Mouse (Mus musculus): ENCODE measurements at regions not wholly inside any gene's neighbourhood (a gene's known extent, or its start where the extent isn't known, plus 50 kb on each side); places are given as distances from the start of the nearest gene placed in this dataset.

- DNase-seq = no peak
Observed at GRCm38 (mm10) chr8:49015200-49015599, 171.4 kb upstream of the Tenm3 start.

GRCm38 (mm10) chr8:49006236-49006965, 162.7 kb upstream of the Tenm3 start:
- peak; percentile 88 to 89 for DNase-seq

- DNase-seq = no peak
Observed at GRCm38 (mm10) chr8:48981667-48982066, 137.9 kb upstream of the Tenm3 start.

GRCm38 (mm10) chr8:48980755-48981154, 137.0 kb upstream of the Tenm3 start:
- DNase-seq = no peak

GRCm38 (mm10) chr8:48970655-48971054, 126.9 kb upstream of the Tenm3 start:
- DNase-seq = no peak

GRCm38 (mm10) chr8:48964929-48965328, 121.2 kb upstream of the Tenm3 start:
- no peak for DNase-seq

- DNase-seq = no peak
Observed at GRCm38 (mm10) chr8:48957614-48958013, 113.9 kb upstream of the Tenm3 start.

- no peak for DNase-seq
Observed at GRCm38 (mm10) chr8:48951412-48951811, 107.7 kb upstream of the Tenm3 start.

GRCm38 (mm10) chr8:48944177-48944576, 100.4 kb upstream of the Tenm3 start:
- no peak for DNase-seq

- DNase-seq = no peak
Observed at GRCm38 (mm10) chr8:48937144-48937543, 93.4 kb upstream of the Tenm3 start.

- DNase-seq = no peak
Observed at GRCm38 (mm10) chr8:48927135-48927534, 83.4 kb upstream of the Tenm3 start.

- no peak for DNase-seq
Observed at GRCm38 (mm10) chr8:48915275-48915674, 71.5 kb upstream of the Tenm3 start.

GRCm38 (mm10) chr8:48912842-48913241, 69.1 kb upstream of the Tenm3 start:
- no peak for DNase-seq

- no peak for DNase-seq
Observed at GRCm38 (mm10) chr8:48901668-48902406, 58.1 kb upstream of the Tenm3 start.

- no peak for DNase-seq
Observed at GRCm38 (mm10) chr8:48896687-48897086, 52.9 kb upstream of the Tenm3 start.

GRCm38 (mm10) chr8:48896251-48896650, 52.5 kb upstream of the Tenm3 start:
- no peak for DNase-seq

- no peak for DNase-seq
Observed at GRCm38 (mm10) chr8:48895586-48895985, 51.8 kb upstream of the Tenm3 start.
